Mouse (Mus musculus) liver, postnatal 0 days (tissue): Measurements from ENCODE around the gene Clmp. TPM values are rescaled to one million over a fixed set of nuclear protein-coding genes. Genes with fewer than 3 reads are reported as not detected.

ENCODE experiments used
- ATAC-seq: fragments of 200-750 bp; cut with Nextera tagmentation; 2 replicates; pipeline ENCODE4 v1.8.0; 2017; ENCODE audit warnings: mild to moderate bottlenecking, moderate library complexity
- DNase-seq: peaks from one replicate; pipeline ENCODE4 v3.0.0-alpha.2; 2016
- H3K27ac ChIP-seq: fragments of 300-500 bp; sonication (generic); 2 replicates; pipeline ENCODE4 v1.5.1; 2014; ENCODE audit warnings: antibody characterized with exemption, moderate library complexity, mild to moderate bottlenecking, low read depth
- H3K27me3 ChIP-seq: fragments of 300-500 bp; sonication (generic); 2 replicates; pipeline ENCODE4 v1.6.1; 2014; ENCODE audit warnings: low read length, control low read depth, mixed read lengths; ENCODE audit not compliant: insufficient read depth
- H3K36me3 ChIP-seq: fragments of 300-500 bp; sonication (generic); replicated peaks from 2 replicates; pipeline ENCODE4 v1.6.1; 2014; ENCODE audit warnings: mild to moderate bottlenecking, control low read depth, low read length, moderate library complexity, mixed read lengths; ENCODE audit not compliant: insufficient read depth
- H3K4me1 ChIP-seq: fragments of 300-500 bp; sonication (generic); 2 replicates; pipeline ENCODE4 v1.6.1; 2014; ENCODE audit warnings: antibody characterized with exemption, mild to moderate bottlenecking, control low read depth; ENCODE audit not compliant: insufficient read depth
- H3K4me2 ChIP-seq: fragments of 300-500 bp; sonication (generic); 2 replicates; pipeline ENCODE4 v1.6.1; 2014; ENCODE audit warnings: low read depth, mild to moderate bottlenecking, low read length, moderate library complexity, mixed read lengths
- H3K4me3 ChIP-seq: fragments of 300-500 bp; sonication (generic); 2 replicates; pipeline ENCODE4 v1.5.1; 2014; ENCODE audit warnings: low read depth, low read length
- H3K9ac ChIP-seq: fragments of 300-500 bp; sonication (generic); replicated peaks from 2 replicates; pipeline ENCODE4 v1.6.1; 2014; ENCODE audit warnings: mild to moderate bottlenecking, moderate library complexity
- H3K9me3 ChIP-seq: fragments of 300-500 bp; sonication (generic); 2 replicates; pipeline ENCODE4 v1.6.1; 2016; ENCODE audit warnings: mild to moderate bottlenecking, control low read depth, low read length, mixed read lengths
- CTCF ChIP-seq: sonication (generic); IDR thresholded peaks from 2 replicates; pipeline ENCODE4 v1.5.1; 2016; ENCODE audit warnings: antibody characterized with exemption, low read depth
- EP300 ChIP-seq: IDR thresholded peaks from 2 replicates; pipeline ENCODE4 v1.6.1; 2016; ENCODE audit warnings: antibody characterized with exemption, low read depth, mild to moderate bottlenecking
- WGBS: fragments of 180-500 bp; shearing (Covaris S2); extraction: QIAGEN DNeasy Blood & Tissue Kit; methylation state at CpG from one replicate; pipeline ENCODE4 v1.1.7; 2014; ENCODE audit not compliant: insufficient replicate concordance; 5-methylcytosine and 5-hydroxymethylcytosine counted together
- polyA plus RNA-seq: library from polyadenylated mRNA; unstranded; fragments of >200 nt; fragmentation: Nextera tagmentation; extraction: Ambion mirVana; gene quantifications from 2 replicates; pipeline ENCODE4 v1.2.1, GENCODE M21; 2015

Gene Clmp
- polyA plus RNA-seq, 1 experiment from 2014 or later: 1.8 TPM

DNA sequence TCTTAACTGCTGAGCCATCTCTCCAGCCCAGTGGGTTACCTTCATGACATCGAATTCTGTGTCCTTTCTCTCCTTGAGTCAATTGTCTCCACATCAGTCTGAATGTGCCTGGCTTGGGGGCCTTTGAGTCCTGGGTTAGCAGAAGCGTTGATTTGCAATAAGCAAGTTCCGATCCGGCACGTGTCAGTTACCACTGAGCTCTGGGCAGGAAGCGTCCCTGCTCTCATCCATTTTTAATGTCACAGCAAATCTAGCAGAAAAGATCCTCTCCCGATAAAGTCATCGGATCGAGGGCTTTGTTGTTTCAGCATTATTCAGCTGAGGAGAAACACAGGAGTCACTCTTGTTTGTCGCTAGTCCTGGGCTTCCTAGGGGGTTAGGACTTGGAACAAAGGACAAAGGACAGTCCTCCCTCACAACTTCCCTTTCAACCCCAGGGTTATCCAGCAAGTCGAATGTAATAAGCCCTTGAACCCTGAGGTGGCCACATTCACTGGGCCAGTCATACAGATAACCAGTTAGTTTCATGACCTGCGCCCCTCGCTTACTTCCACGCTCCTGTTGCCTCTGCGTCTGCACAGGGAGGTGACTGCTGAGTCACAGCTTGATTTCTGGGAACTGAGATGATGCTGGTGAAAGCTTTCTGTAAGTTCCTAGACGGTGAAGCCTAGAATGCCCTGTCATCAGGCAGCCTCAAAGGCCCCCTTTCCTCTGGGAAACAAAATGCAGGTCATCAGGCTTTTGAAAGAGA is 43.1 kb upstream of the Clmp start:
- no peak for TF ChIP-seq EP300
- TF ChIP-seq CTCF: no peak
- Histone ChIP-seq H3K4me3 (no peak overlapping the region), H3K4me2 (no peak overlapping the region; the same call in 1 of the 2 replicates), H3K27me3 (no peaks in the 10 kb centered on the region), H3K27ac (0 out of 2 replicates have a peak overlapping the region, but pooled peaks have one; percentile 30), H3K9ac (peak overlapping the region; percentile 26; the same call in 1 of the 2 replicates), H3K9me3 (no peaks in the 10 kb centered on the region), H3K36me3 (no peaks in the 10 kb centered on the region), H3K4me1 (peaks cover 25% of the 10 kb centered on the region)
- DNase-seq (no peak), ATAC-seq (peak; percentile 38)
- 20% methylated on average over 16 of the region's 16 CpGs for WGBS

DNA sequence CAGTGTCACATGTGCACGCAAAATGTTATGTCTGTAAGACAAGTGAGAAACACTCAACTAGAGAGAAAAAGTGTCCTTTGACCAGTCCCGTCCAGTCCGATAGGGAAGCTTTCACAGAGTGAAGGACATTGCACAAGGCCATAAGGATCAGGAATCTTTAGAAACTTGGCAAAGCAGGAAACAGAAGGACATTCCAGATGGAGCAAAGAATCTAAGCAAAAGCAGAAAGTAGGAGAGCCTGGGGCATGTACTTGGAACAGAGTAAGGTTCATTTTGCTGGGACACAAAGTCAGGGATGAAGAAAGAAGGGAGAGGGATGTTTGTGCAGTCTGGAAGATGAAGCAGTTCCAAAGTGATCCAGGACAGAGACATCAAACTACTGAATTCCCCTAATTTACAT is 36.3 kb upstream of the Clmp start:
- 81% methylated on average over 3 of the region's 3 CpGs for WGBS
- Histone ChIP-seq H3K36me3 (no peaks in the 10 kb centered on the region), H3K27me3 (no peaks in the 10 kb centered on the region), H3K9ac (no peak overlapping the region), H3K4me3 (no peak overlapping the region), H3K4me2 (no peak overlapping the region), H3K4me1 (peaks cover 4% of the 10 kb centered on the region; the same call in 1 of the 2 replicates), H3K27ac (no peak overlapping the region), H3K9me3 (no peaks in the 10 kb centered on the region)
- ATAC-seq (no peak), DNase-seq (no peak)
- no peak for TF ChIP-seq EP300
- no peak for TF ChIP-seq CTCF

DNA sequence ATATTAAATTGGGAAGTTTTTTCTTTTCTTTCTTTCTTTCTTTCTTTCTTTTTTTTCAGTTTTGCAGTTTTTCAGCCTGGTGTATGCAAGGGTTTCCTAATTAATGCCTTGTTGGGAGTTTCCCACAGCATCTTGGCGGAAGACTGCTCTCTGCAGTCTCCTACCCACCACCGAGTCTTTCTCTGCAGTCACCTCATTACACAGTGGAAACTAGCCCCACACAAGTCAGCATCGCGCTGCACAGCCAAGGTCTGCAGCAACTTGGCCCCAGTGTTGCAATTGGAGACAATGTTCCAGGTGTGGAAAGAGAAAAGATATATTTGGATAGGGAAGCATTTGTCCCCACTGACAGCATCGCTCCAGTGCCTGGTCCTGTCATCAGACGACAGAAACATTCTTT is 35.8 kb upstream of the Clmp start:
- ATAC-seq (no peak), DNase-seq (no peak)
- H3K27ac ChIP-seq: no peak overlapping the region
- TF ChIP-seq CTCF (no peak), EP300 (no peak)
- no peaks in the 10 kb centered on the region for H3K36me3 ChIP-seq
- no peaks in the 10 kb centered on the region for H3K9me3 ChIP-seq
- H3K4me1 ChIP-seq: peaks cover 4% of the 10 kb centered on the region; the same call in 1 of the 2 replicates
- 67% methylated on average over 6 of the region's 6 CpGs for WGBS
- H3K4me3 ChIP-seq: no peak overlapping the region
- no peaks in the 10 kb centered on the region for H3K27me3 ChIP-seq
- H3K9ac ChIP-seq: no peak overlapping the region
- H3K4me2 ChIP-seq: no peak overlapping the region

GRCm38 (mm10) chr9:40651239-40651859 is 34.4 kb upstream of the Clmp start:
- Histone ChIP-seq H3K4me3 (no peak overlapping the region), H3K4me2 (no peak overlapping the region), H3K4me1 (peaks cover 4% of the 10 kb centered on the region; the same call in 1 of the 2 replicates), H3K27ac (no peak overlapping the region), H3K36me3 (no peaks in the 10 kb centered on the region), H3K9ac (no peak overlapping the region), H3K27me3 (no peaks in the 10 kb centered on the region), H3K9me3 (no peaks in the 10 kb centered on the region)
- TF ChIP-seq EP300: no peak
- no peak for TF ChIP-seq CTCF
- WGBS: 42% methylated on average over 4 of the region's 4 CpGs
- DNase-seq: no peak
- ATAC-seq: no peak

DNA sequence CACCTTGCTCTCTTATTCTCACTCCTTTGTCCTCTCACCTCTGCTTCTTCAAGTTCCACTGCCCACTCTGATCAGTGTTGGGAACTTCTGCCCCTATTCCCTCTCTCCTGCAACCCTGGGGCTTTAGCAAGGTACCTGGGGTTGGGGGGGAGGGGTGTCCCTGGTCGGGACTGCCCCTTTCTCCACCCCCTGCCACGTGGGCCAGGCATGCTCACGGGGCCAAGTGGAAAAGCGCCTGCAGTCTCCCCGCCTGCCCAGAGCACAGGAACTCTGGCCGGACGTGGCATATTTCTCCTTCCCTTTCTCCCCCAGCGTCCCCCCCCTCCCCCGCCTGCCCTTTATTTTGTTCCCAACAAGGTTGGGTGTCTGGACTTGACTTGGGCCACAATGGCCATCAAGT is 33.0 kb upstream of the Clmp start:
- Histone ChIP-seq H3K27me3 (no peaks in the 10 kb centered on the region), H3K36me3 (no peaks in the 10 kb centered on the region), H3K4me3 (no peak overlapping the region), H3K4me1 (peaks cover 4% of the 10 kb centered on the region; the same call in 1 of the 2 replicates), H3K27ac (no peak overlapping the region), H3K4me2 (no peak overlapping the region), H3K9ac (no peak overlapping the region), H3K9me3 (no peaks in the 10 kb centered on the region)
- DNase-seq (peak; percentile 33), ATAC-seq (peak; percentile 59; the same call in 1 of the 2 replicates)
- WGBS: 20% methylated on average over 9 of the region's 9 CpGs
- TF ChIP-seq EP300 (no peak), CTCF (no peak)

GRCm38 (mm10) chr9:40666190-40666803 is 19.5 kb upstream of the Clmp start:
- H3K36me3 ChIP-seq: no peaks in the 10 kb centered on the region
- H3K27me3 ChIP-seq: no peaks in the 10 kb centered on the region
- no peak overlapping the region for H3K9ac ChIP-seq
- DNase-seq (no peak), ATAC-seq (no peak)
- 69% methylated on average over 9 of the region's 9 CpGs for WGBS
- no peak overlapping the region for H3K4me3 ChIP-seq
- no peaks in the 10 kb centered on the region for H3K9me3 ChIP-seq
- no peaks in the 10 kb centered on the region for H3K4me1 ChIP-seq
- no peak overlapping the region for H3K4me2 ChIP-seq
- H3K27ac ChIP-seq: no peak overlapping the region
- TF ChIP-seq CTCF (no peak), EP300 (no peak)
